Comparison of ENCODE assay signal across 12 mouse cellular contexts in genomic region chr13:29631342-29631741, GRCm38 (mm10).
DNase-seq lines count a peak whose midpoint lies in the region; ATAC-seq and TF ChIP-seq lines count a peak whose summit lies in the region.
"Had no signal": no experiment of that assay in that cellular context is flagged by ENCODE, and none has a peak within 500 bp of the region (broad histone marks: within the 10 kb centered on the region; RNA-seq: fewer than 3 reads in every experiment).

No protein-coding gene starts in this region.

- no peaks in the 10 kb centered on the region for H3K36me3 ChIP-seq in heart, postnatal 0 days (replicated peaks; ENCODE audit: control insufficient read depth, insufficient read depth, low read length)
- H3K36me3 ChIP-seq: liver, embryonic 12.5 days had no signal

- H3K4me3 ChIP-seq in lung, adult 2 months (replicated peaks; ENCODE audit: extremely low read depth, low read depth, low read length): no peak overlapping the region
- no peak overlapping the region for H3K4me3 ChIP-seq in heart, postnatal 0 days (ENCODE audit: low read depth, low read length)
- H3K4me3 ChIP-seq in left cerebral cortex, adult 2 months: no peak overlapping the region
- H3K4me3 ChIP-seq: liver, embryonic 12.5 days had no signal

- H3K9ac ChIP-seq in heart, postnatal 0 days (replicated peaks; ENCODE audit: low read depth, low read length): peak overlapping the region; percentile 29
- H3K9ac ChIP-seq: liver, embryonic 12.5 days had no signal

- TF ChIP-seq CTCF in lung, adult 2 months (IDR thresholded peaks at IDR 0.05; ENCODE audit: insufficient read depth, low read length): no peak
- no peak for TF ChIP-seq CTCF in heart, postnatal 0 days (IDR thresholded peaks at IDR 0.05; ENCODE audit: low read depth)
- no peak for TF ChIP-seq CTCF in left cerebral cortex, adult 2 months (IDR thresholded peaks at IDR 0.05)

- no peak for TF ChIP-seq EP300 in heart, postnatal 0 days (IDR thresholded peaks at IDR 0.05; ENCODE audit: low read depth)

- H3K9me3 ChIP-seq in heart, postnatal 0 days (replicated peaks; ENCODE audit: control insufficient read depth, low read length): no peaks in the 10 kb centered on the region
- H3K9me3 ChIP-seq: liver, embryonic 12.5 days had no signal

- no peaks in the 10 kb centered on the region for H3K27me3 ChIP-seq in heart, postnatal 0 days (ENCODE audit: control insufficient read depth, insufficient read depth, low read length)
- H3K27me3 ChIP-seq: liver, embryonic 12.5 days; Patski had no signal

- DNase-seq in lung, adult 18-20 months: peak; percentile 20 to 26
- no peak for DNase-seq in lung, adult 2 months
- peak; percentile 38 to 45 for DNase-seq in gastrocnemius, postnatal 36 days
- peak; percentile 45 for DNase-seq in heart, postnatal 0 days (ENCODE audit: low spot score)
- peak; percentile 25 to 56 for DNase-seq in lung, postnatal 4 days
- DNase-seq in right cerebral cortex, postnatal 36 days (ENCODE audit: low spot score in 2 of 2): no peak
- no peak for DNase-seq in left cerebral cortex, adult 2 months (ENCODE audit: extremely low spot score in 1 of 2, low spot score in 2 of 2)
- no peak for DNase-seq in cerebellum, adult 9-11 months
- DNase-seq: adrenal gland, adult 8-10 months; cerebellum, adult 11 months had no signal

- H3K27ac ChIP-seq in heart, postnatal 0 days (ENCODE audit: low read depth): peak overlapping the region; percentile 72
- H3K27ac ChIP-seq in left cerebral cortex, adult 2 months: no peak overlapping the region
- H3K27ac ChIP-seq: liver, embryonic 12.5 days had no signal

- peak overlapping the region; percentile 27 for H3K4me2 ChIP-seq in heart, postnatal 0 days (ENCODE audit: low read depth, low read length)
- H3K4me2 ChIP-seq: liver, embryonic 12.5 days had no signal

- TF ChIP-seq POLR2A in lung, adult 2 months (IDR thresholded peaks at IDR 0.05; ENCODE audit: borderline replicate concordance, extremely low read depth, low read depth, low read length): no peak

- H3K4me1 ChIP-seq in lung, adult 2 months (ENCODE audit: control insufficient read depth, insufficient read depth, low read length): peaks cover 2% of the 10 kb centered on the region; the same call in 1 of the 2 replicates
- H3K4me1 ChIP-seq in heart, postnatal 0 days (ENCODE audit: control insufficient read depth, insufficient read depth): peaks cover 39% of the 10 kb centered on the region

- 64% methylated on average over 5 of the region's 5 CpGs for WGBS in lung, adult 2 months
- 20% methylated on average over 5 of the region's 5 CpGs for WGBS in heart, postnatal 0 days

- ATAC-seq in heart, postnatal 0 days (ENCODE audit: insufficient read depth, low read depth): no peak
- ATAC-seq: liver, embryonic 12.5 days; Patski had no signal

- intact Hi-C loops in gastrocnemius, postnatal 36 days (cut with DNase I): no loop called here
- intact Hi-C loops in left cerebral cortex, adult 2 months (cut with DNase I): no loop called here

Comparison
In these comparisons a context has a peak if more than half of its experiments do, and no peak if none do; other contexts are left out.
1. DNase-seq: peak in lung, adult 18-20 months (2 of 2), gastrocnemius, postnatal 36 days (2 of 2), heart, postnatal 0 days (single experiment) and lung, postnatal 4 days (2 of 2); none in lung, adult 2 months (single experiment), right cerebral cortex, postnatal 36 days (0 of 2), left cerebral cortex, adult 2 months (0 of 2) and cerebellum, adult 9-11 months (single experiment).